Mouse (Mus musculus) cerebellum, adult 2 months (tissue): ENCODE results near the gene Wipf1. TPM values are rescaled to one million over a fixed set of nuclear protein-coding genes. Genes with fewer than 3 reads are reported as not detected.

Source experiments
- DNase-seq, 2 experiments: peaks; one replicate each; pipeline ENCODE4 v3.0.0; 2021
- H3K27ac ChIP-seq: fragments of 200-500 bp; 2 replicates; pipeline ENCODE4 v1.5.1; 2012; ENCODE audit warnings: low read length, control low read depth, inconsistent platforms; ENCODE audit not compliant: insufficient read depth
- H3K27me3 ChIP-seq: fragments of 200-500 bp; 2 replicates; pipeline ENCODE4 v1.6.1; 2012; ENCODE audit warnings: inconsistent platforms, mild to moderate bottlenecking, low read length, moderate library complexity; ENCODE audit not compliant: control insufficient read depth, insufficient read depth
- H3K4me1 ChIP-seq: fragments of 200-500 bp; 2 replicates; pipeline ENCODE4 v1.6.1; 2011; ENCODE audit warnings: low read length; ENCODE audit not compliant: control insufficient read depth, insufficient read depth
- H3K4me3 ChIP-seq: fragments of 200-500 bp; replicated peaks from 2 replicates; pipeline ENCODE3; 2011; ENCODE audit warnings: mild to moderate bottlenecking, low read depth, low read length, control low read depth; ENCODE audit not compliant: insufficient read depth
- CTCF ChIP-seq: fragments of 200-500 bp; IDR thresholded peaks from 2 replicates; pipeline ENCODE4 v1.5.1; 2011; ENCODE audit warnings: low read depth, mild to moderate bottlenecking, control low read depth, low read length, moderate library complexity, borderline replicate concordance; ENCODE audit not compliant: insufficient read depth
- POLR2A ChIP-seq: fragments of 200-500 bp; IDR thresholded peaks from 2 replicates; pipeline ENCODE4 v1.6.1; 2011; ENCODE audit warnings: low read length, control low read depth, borderline replicate concordance; ENCODE audit not compliant: insufficient read depth
- WGBS: fragments of 180-500 bp; shearing (Covaris S2); methylation state at CpG from one replicate; pipeline ENCODE4 v1.1.7; 2018; 5-methylcytosine and 5-hydroxymethylcytosine counted together
- polyA plus RNA-seq: library from polyadenylated mRNA; depleted of rRNA; stranded (reverse); fragments of >200 nt; gene quantifications from 2 replicates; pipeline ENCODE4 v1.2.3, GENCODE M21; 2012

Wipf1 gene
- polyA plus RNA-seq, 1 experiment: 7.2 TPM

DNA sequence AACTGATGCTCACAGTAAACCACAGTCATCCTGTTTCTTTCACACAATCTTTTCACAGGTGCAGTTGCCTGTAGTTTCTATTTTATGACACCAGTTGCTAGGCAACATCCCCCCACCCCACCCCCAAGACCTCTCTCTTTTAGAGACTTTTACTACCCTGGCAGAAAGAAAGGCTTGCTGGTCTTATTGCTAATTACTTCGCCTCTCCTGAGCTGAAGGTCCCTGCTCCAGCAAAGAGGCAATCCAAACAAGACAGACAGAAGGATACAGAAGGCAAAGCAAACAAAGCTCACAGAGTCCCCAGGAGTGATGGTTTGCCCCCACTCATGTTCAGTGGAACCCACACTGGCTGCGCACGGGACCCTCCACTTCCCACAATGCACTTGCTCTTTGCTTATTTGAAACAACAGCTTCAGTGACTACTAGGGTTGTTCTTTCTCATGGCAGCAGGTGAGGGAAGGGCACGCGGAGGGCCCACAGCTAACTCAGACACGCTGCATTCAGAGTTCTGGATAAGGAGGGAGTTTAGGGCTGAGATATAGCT is 79.3 kb downstream of the Wipf1 start:
- no peak for DNase-seq
- Histone ChIP-seq H3K27ac (no peak overlapping the region), H3K4me3 (no peak overlapping the region), H3K27me3 (no peaks in the 10 kb centered on the region; the same call in 1 of the 2 replicates), H3K4me1 (no peaks in the 10 kb centered on the region)
- TF ChIP-seq POLR2A: no peak
- no peak for TF ChIP-seq CTCF
- WGBS: 77% methylated on average over 6 of the region's 6 CpGs

DNA sequence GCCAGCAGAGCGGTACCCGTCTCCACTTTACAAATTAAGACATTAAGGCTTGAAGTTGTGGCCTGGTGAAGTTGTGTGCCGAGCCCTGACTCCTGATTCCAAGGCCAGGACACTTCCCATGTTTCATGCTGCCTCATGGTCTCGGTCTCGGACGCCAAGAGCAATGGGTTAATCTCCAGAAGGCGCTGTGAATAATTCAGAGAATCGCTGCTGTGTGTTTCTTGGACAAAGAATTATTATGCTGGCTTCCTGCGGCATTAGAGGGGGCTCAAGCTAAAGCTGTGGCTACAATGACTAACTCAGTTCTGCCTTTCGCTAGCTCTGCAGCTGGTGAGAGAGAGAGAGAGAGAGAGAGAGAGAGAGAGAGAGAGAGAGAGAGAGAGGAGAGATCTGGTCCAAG is 85.5 kb downstream of the Wipf1 start:
- Histone ChIP-seq H3K4me1 (no peaks in the 10 kb centered on the region), H3K27me3 (no peaks in the 10 kb centered on the region), H3K27ac (no peak overlapping the region), H3K4me3 (no peak overlapping the region)
- no peak for DNase-seq
- 71% methylated on average over 10 of the region's 10 CpGs for WGBS
- TF ChIP-seq POLR2A: no peak
- no peak for TF ChIP-seq CTCF

DNA sequence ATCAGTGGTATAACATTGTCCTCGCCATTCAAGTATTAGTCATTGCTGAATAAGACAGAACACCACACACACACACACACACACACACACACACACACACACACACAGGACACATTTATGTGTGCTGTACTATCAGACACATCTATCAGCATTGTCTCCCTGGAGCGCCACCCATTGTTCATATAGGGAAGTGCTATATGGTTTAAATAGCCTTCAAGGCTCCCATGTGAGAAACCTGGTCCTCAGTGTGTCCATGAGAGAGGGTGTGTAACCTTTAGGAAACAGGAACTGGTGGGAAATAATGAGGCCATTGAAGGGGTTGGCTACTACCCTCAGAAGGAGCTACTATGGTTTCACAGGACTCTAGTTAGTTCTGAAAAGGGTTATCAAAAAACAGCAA is 87.5 kb downstream of the Wipf1 start:
- H3K4me1 ChIP-seq: no peaks in the 10 kb centered on the region
- H3K27ac ChIP-seq: no peak overlapping the region
- no peaks in the 10 kb centered on the region for H3K27me3 ChIP-seq
- no peak for DNase-seq
- no peak overlapping the region for H3K4me3 ChIP-seq
- 73% methylated on average over 2 of the region's 2 CpGs for WGBS
- no peak for TF ChIP-seq CTCF
- TF ChIP-seq POLR2A: no peak

DNA sequence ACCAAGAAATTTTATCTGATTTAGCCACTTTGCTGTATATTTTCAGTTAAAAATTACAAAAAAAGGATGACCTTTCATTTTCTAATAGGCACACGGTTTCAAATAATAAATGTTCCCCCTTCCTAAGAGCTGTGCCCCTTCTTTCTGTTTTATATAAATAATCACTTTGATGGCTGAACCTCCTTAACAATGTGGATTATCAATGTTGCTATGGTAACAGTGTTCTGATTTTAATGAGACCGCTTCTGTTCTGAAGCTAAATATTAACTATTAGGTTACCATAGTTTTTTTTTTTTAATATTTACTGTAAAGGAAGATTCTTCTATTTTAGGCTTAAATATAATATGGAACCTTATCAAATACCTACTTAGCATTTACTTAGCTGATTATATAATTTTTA is 89.2 kb downstream of the Wipf1 start:
- 74% methylated on average over 2 of the region's 2 CpGs for WGBS
- Histone ChIP-seq H3K27ac (no peak overlapping the region), H3K4me1 (no peaks in the 10 kb centered on the region), H3K27me3 (no peaks in the 10 kb centered on the region), H3K4me3 (no peak overlapping the region)
- TF ChIP-seq CTCF: no peak
- no peak for TF ChIP-seq POLR2A
- DNase-seq: no peak

DNA sequence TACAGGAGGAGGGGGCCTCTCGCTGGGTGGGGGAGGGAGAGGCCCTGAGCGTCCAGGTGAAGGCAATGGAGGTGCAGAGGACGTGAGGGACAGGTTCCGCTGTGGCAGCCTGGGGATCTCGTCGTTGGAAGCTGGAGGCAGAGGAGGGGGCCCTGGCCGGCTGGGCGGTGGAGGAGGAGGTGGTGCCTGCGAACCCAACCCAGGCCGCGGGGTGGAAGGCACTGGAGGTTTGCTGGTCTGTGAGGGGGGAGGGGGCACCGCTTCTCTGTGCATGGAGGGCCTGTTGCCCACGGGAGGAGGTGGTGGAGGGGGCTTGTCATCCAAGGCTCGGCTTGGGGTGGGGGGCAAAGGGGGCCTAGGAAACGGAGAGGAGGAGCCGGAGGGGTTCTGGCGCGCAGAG is 92.6 kb downstream of the Wipf1 start:
- Histone ChIP-seq H3K4me3 (no peak overlapping the region), H3K27me3 (no peaks in the 10 kb centered on the region), H3K4me1 (no peaks in the 10 kb centered on the region), H3K27ac (no peak overlapping the region)
- 46% methylated on average over 18 of the region's 18 CpGs for WGBS
- no peak for TF ChIP-seq POLR2A
- TF ChIP-seq CTCF: no peak
- no peak for DNase-seq

DNA sequence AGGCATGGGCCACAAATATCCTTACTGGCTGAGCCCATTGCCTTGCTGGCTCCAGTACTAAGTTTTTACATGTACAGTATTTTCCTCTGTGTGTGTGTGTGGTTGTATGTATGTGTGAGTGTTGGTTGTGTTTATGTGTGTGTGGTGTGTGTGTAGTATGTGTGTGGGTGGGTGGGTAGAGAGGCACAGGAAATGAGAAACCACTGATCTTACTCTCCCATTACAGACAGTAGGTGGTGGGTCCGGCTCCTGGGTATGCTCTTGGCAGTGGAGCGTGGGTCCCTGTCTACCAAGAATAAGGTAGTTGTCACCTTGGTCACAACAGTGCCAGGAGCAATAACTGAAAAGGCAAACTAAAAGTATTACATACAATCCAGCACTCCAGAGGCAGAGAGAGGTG is 93.7 kb downstream of the Wipf1 start:
- TF ChIP-seq CTCF: no peak
- TF ChIP-seq POLR2A: no peak
- Histone ChIP-seq H3K4me3 (no peak overlapping the region), H3K27ac (no peak overlapping the region), H3K27me3 (no peaks in the 10 kb centered on the region), H3K4me1 (no peaks in the 10 kb centered on the region)
- no peak for DNase-seq
- 88% methylated on average over 2 of the region's 2 CpGs for WGBS

DNA sequence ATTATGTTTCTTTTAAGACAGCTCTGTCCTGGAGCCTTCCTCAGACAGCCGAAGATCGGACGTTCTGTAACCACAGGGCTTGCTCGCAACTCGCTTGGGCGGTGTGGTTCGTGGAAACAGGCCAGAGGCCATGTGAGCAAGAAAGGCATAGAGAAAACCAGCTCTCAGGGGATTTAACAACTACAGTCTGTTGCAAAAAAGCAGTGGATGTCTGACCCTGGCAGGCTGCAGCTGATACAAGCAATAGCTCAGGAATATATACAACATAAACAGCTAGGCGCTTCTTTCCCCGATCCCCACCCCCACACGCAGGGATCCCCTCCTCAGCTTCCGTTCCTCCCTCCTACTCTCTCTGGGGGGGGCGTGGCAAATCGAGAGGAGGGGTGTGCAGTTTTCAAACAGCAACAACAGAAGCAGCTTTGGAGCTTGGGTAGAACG is 97.6 kb downstream of the Wipf1 start:
- H3K4me1 ChIP-seq: no peaks in the 10 kb centered on the region
- WGBS: 13% methylated on average over 14 of the region's 14 CpGs
- H3K4me3 ChIP-seq: no peak overlapping the region
- no peaks in the 10 kb centered on the region for H3K27me3 ChIP-seq
- TF ChIP-seq CTCF (no peak), POLR2A (no peak)
- no peak for DNase-seq
- H3K27ac ChIP-seq: no peak overlapping the region

DNA sequence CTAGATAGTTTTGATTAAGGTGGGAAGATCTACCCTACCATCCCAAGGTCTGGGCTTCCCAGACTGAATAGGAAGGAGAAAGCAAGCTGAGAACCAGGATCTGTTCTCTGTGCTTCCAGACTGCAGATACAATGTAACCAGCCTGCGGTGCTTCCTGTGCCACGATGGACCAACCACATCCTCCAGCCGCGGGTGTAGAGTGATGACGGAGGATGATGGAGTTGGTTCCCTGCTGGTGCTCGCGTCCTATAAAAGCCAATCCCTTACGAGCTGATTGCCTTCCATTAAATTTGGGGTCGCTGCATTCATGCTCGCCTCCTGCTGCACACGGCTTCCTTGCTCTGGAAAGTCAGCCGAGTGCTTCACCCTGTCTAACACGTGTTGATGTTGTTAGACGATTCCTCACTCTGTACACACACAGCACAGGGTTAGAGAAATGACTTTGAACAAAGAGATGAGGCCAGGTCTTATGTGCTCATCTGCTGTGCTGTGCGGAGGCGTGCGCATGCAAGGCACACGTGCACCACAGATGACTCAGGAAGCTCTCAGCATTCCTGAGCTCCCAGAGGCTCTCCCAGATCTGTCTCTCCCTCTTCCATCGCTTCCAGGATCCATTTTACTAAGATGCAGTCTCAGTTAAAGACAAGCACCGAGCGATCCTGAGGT is 100.6 kb downstream of the Wipf1 start:
- 75% methylated on average over 21 of the region's 21 CpGs for WGBS
- Histone ChIP-seq H3K27ac (no peak overlapping the region), H3K27me3 (no peaks in the 10 kb centered on the region), H3K4me3 (no peak overlapping the region), H3K4me1 (no peaks in the 10 kb centered on the region)
- TF ChIP-seq CTCF (no peak), POLR2A (no peak)
- no peak for DNase-seq
